Mouse (Mus musculus) adipocyte (in vitro differentiated cells): ENCODE results near the gene Trim26.
"Not testable (repeated sequence)": the region's sequence is repeated elsewhere in the genome, so short reads cannot be mapped to it uniquely, and the experiment has no call there.

ENCODE experiments used
- DNase-seq: peaks from one replicate; pipeline ENCODE4 v3.0.0-alpha.2; 2016; ENCODE audit warnings: low spot score

The Trim26 gene

GRCm38 (mm10) chr17:36836874-36837647, at the start of gene Trim26:
Trim26 (plus strand) TSS chr17:36837134.
- peak; percentile 100 for DNase-seq

- no peak for DNase-seq
Observed at GRCm38 (mm10) chr17:36788351-36788750, 48.6 kb upstream of the Trim26 start.

DNA sequence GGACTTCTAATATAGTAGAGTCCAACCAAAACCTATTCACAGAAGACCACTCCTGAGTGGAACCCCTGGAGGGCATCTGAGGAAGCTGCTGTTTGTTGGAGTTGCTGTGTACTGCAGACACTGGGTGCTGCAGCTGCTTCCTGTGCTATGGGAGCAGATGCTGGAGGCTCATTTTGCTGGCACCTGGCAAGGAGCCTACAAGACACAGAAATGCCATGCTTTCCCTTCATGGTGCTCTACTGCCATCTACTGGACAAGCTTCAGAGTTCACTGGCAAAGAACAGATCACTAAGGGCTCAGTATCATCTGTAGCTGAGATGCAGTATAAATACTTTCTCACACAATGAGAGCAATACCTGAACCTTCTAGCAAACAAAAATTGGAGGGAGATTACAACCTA, 48.1 kb upstream of the Trim26 start:
- peak; percentile 94 for DNase-seq

DNA sequence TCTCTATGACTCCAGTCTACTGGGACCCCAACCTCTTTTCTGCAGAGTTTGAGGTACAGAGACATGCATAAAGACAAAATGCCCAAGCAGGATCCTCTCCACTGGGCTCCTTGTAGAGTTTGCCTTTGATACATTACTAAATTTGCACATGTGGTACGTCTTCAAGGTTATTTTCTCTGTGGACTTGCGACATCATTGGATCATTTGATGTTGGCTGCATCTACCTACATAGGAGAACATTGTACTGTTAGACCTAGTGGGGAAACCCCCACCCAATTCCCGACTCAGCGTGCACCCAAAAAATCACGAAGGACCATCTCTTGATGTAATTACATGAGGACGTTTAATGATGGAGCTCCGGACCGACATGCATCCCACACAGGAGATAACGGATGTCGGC, 37.4 kb upstream of the Trim26 start:
- DNase-seq = no peak

GRCm38 (mm10) chr17:36799921-36800462, 36.9 kb upstream of the Trim26 start:
- DNase-seq = not testable (repeated sequence)

GRCm38 (mm10) chr17:36811871-36812270, 25.1 kb upstream of the Trim26 start, which contains the start of gene H2-M10.6:
H2-M10.6 (plus strand) TSS chr17:36812171.
- no peak for DNase-seq

DNA sequence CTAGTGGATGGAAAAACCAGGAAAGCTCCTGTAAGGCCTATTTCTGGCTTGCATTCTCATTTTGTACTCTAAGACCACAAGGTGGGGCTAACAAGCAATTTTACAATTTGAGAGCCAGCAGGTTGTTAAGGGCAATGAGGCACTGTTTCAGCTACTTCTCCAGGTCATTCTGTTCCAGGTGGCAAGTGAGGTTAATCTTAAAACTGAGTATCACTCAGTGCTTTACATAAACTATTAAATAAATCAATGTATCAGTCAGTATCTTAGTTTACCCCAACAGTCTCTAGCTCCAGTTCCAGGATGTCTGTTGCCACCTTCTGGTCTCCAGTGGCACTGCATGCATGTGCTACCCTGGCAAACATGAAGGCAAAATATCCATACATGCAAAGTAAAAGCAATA, 12.9 kb upstream of the Trim26 start:
- peak; percentile 50 for DNase-seq

DNA sequence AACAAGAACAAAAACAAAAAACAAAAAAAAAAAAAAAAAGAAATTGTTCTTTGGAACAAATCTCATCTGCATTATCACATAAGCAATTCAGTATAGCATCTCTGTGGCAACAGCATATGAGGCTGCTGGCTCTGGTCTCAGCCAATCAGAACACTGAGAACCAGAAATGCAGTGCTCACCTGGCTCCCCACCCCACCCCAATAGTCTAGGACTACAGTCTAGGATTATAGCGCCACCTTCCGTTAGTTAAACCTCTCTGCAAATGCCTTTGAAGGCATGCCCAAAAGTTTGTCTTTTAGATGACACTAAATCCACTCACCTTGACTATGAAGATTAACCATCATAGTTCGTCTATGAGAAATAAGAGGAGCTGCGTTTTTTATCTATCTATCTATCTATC, 11.4 kb upstream of the Trim26 start:
- DNase-seq = no peak

DNA sequence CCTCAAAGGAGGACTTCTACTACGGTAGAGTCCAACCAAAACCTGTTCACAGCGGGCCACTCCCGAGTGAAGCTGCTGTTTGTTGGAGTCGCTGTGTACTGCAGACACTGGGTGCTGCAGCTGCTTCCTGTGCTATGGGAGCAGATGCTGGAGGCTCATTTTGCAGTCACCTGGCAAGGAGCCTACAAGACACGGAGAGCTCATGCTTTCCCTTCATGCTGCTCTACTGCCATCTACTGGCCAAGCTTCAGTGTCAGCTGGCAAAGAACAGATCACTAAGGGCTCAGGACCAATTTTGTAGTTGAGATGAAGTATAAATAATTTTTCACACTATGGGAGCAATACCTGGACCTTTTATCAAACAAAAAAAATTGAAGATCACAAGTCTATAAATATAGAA, 10.9 kb upstream of the Trim26 start:
- peak; percentile 66 for DNase-seq

GRCm38 (mm10) chr17:36828488-36828887, 8.4 kb upstream of the Trim26 start:
- DNase-seq = no peak

GRCm38 (mm10) chr17:36830470-36830869, 6.5 kb upstream of the Trim26 start:
- DNase-seq = no peak

- DNase-seq = no peak
Observed at GRCm38 (mm10) chr17:36832694-36833093, 4.2 kb upstream of the Trim26 start.

GRCm38 (mm10) chr17:36835591-36836426, 1.1 kb upstream of the Trim26 start:
- DNase-seq = peak; percentile 90

DNA sequence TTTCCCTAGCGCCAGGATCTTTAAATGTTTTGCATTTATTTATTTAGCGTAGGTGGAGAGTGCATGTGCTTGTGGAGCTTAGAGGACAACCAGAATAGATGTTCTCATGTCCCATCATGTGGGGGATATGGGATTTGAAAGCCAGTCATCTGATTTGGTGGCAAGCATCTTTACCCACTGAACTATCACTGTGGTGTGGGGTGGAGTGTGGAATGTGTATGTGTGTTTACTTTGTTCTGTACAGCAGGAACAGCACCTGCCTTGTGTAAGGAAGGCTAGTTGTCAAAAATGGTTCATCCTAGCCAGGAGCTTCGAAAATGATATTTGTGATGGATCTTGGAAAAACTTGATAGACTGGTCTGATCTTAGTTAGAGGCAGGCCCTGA, 514 bp upstream of the Trim26 start:
- no peak for DNase-seq

GRCm38 (mm10) chr17:36839001-36839400, 2.1 kb downstream of the Trim26 start:
- DNase-seq = no peak

GRCm38 (mm10) chr17:36839931-36840330, 3.0 kb downstream of the Trim26 start:
- no peak for DNase-seq

DNA sequence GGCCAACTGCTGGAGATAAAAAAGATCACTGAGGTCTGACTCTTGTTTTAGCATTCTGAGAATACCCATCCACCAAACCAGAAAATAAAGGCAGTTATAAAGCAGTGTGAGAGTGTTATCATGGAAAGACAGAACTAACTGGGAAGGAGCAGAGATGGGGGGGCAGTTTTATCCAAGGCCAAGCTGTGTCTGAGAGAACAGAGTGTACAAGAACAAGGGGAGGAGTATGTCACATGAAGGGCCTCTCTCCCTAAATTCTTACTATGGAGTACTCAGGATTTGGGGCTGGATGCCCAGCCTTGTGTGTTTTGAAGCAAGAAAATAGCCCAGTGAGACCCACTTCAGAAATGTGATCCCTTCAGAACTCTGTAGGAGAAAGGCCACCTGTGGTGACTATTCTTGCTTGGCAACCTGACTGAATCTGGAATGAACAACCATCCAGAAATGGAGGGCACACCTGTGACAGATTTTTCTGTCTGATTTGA, 4.1 kb downstream of the Trim26 start:
- no peak for DNase-seq

- no peak for DNase-seq
Observed at GRCm38 (mm10) chr17:36843696-36844095, 6.8 kb downstream of the Trim26 start.

DNA sequence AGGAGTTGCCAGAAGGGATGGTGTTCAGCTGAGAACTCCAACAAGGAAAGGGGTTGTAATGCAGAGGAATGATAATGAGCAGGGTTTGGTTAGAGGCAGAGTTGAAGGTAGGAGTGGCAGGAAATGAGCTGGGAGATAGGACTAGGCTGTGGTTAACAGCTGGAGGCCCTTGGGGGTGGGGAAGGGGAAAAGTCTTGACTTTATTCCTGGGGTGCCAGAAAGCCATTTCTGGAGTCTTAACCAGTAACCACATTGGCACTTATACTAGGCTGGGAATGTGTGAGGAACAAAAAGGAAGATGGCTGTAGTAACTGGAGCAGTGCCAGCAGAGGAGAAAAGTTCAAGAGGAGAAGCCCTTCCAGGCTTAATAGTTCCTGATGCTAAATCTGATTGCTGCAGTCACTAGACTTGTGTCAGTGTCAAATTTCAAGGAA, 7.4 kb downstream of the Trim26 start:
- peak; percentile 54 for DNase-seq

GRCm38 (mm10) chr17:36844725-36845124, 7.8 kb downstream of the Trim26 start:
- peak; percentile 64 for DNase-seq

DNA sequence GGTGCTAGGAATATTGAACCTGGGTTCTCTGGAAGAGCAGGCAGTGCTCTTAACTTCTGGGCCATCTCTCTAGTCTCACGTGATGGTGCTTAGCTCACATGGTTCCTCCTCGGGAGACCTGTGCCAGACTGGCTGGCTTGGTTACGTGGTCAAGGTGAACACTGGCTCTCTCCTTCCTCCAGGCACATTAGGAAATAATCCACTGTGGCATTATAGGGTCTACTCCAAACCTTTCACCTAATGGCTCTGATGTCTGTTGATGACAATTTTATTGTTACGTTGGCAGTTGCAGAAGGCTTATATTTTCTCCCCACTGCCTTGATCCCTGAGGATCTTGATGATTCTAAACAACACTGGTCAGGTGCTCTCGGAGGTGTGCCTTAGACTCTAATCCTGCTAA, 12.0 kb downstream of the Trim26 start:
- DNase-seq = no peak

- no peak for DNase-seq
Observed at GRCm38 (mm10) chr17:36849992-36850391, 13.1 kb downstream of the Trim26 start.

GRCm38 (mm10) chr17:36851200-36851599, 14.3 kb downstream of the Trim26 start:
- no peak for DNase-seq
